Mouse (Mus musculus) myocyte (in vitro differentiated cells): ENCODE data around the gene Hist1h3f.

ENCODE experiments used
- POLR2A ChIP-seq: IDR thresholded peaks from one replicate; pipeline ENCODE4 v1.6.1; 2011; ENCODE audit warnings: low read depth, mild to moderate bottlenecking, control low read depth, moderate library complexity; ENCODE audit not compliant: insufficient read length
- TCF12 ChIP-seq: IDR thresholded peaks from one replicate; pipeline ENCODE4 v1.6.1; 2011; ENCODE audit warnings: mild to moderate bottlenecking, control low read depth; ENCODE audit not compliant: poor library complexity, insufficient read depth, severe bottlenecking

DNA sequence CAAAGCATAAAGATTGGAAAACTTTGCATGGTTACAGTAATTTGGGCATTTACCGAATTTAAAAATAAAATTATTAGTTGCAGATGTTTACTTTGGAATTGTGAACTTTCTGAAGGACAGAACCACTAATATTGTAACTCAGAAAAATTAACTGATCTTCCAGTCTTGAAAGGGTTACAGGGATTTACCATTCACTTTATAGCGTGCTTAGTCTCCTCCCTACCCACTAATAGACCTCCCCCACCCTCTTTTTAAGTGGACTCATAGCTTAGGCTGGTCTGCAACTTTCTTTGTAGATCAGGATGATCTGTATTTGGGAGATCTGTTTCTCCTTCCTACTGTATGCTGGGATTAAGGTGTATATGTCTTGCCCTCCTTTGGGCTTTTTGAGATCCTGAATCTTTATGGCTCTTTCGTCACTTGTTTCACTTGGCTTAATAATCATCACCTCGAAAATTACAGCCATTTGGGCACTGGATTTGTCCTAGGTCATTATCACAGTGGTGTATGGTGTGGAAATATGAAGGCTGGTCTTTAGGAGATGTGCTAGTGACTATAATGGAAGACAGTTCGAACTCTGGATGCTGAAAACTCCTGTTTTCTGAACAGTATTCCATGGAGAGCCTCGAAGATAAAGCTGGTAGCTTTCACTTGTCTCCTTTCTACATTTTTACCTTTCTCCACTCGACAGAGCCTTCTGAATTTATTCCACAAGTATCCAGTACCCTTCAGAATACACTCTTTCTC is 7.6 kb upstream of the Hist1h3f start:
- no peak for TF ChIP-seq POLR2A
- TF ChIP-seq TCF12 = no peak
